Mouse (Mus musculus) inflammation-experienced regulatory T-cells, adult 6 months (primary cell): Measurements from ENCODE around the gene Slc48a1. TPM values are rescaled to one million over a fixed set of nuclear protein-coding genes. Genes with fewer than 3 reads are reported as not detected.

Source experiments
- ATAC-seq: one replicate; pipeline ENCODE4 v1.8.0; 2017
- polyA plus RNA-seq, 3 experiments: library from polyadenylated mRNA; unstranded; fragments of 100-300 nt; shearing (Covaris generic); gene quantifications; one replicate each; pipeline ENCODE4 v1.2.1; 2017

Slc48a1 gene
- 10 to 100 TPM; 30.1 to 34.1 (median 30.8) TPM for polyA plus RNA-seq

DNA sequence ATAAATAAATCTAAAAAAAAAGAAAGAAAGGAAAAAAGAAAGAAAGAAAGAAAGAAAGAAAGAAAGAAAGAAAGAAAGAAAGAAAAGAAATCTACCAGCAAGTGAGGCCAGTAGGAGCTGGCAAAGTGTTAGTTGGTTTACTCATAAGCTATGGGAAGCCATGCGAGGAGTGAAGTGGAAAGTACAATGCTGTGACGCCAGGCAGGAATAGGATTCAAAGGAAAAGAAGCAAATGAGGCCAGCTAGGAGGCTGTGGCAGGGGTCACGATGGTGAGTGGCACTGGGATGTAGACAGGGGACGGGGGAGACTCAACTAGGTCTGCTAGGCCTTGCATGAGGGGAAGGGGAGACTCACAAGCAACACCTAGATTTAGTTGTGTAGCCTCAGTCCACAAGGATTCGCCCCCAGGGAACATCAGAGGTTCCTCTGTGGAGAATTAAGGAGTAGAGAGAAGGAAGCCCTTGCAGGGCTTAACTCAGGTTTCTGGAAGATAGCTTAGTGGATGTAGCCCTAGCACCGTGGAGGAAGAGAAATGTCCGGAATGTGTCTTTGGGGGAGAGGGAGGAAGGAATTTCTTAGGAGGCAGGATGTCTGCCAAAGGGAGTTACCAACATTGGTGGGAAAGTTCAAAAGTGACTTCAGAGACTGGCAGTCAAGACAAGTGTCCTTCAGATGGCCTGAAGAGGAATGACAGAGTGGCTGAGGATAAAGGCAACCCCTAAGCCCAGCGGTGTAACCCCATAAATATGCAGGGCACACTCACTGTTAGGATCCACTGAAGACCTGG is at the start of gene Slc48a1:
Gene Slc48a1, plus strand, starts transcription at position 210 of the 788 bp plus-strand sequence.
- ATAC-seq = no peak

DNA sequence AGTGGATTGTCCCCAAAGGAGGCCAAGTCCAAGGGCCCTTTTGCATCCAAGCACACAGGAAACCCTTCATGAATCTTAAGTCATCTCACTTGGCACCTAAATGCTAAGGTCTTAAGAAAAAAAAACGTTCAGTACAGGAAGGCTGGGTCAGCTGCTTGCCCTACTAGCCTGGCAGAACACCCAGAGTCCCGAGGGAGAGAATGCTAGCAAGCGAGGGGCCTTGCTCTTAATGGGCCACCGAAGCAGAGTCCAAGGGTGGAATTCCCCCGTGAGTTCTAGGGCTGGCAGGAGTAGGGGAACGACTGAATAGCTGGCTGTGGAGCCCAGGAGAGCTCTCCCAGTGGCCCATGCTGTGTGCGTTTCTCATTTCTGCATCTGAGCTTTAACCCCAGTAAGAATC is 49.5 kb upstream of the Slc48a1 start:
- no peak for ATAC-seq

DNA sequence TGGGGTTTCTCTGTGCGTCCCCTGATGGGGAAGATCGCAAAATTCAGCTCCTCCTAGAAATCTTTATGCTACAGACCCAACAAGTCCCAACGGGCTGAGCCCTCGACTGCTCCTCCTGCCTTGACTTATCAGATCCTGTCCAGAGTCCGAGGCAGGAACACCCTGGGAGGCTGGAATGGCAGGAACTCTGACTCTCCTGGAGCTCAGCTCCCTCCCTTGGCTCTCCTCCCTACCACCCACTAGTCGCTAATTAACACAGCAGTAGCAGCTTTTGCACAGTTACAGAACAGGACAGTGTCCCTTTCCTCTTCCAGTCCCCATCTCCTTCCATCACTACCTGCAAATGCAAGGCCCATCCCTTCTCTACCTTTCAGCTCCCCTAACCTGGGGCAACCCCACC is 48.0 kb upstream of the Slc48a1 start:
- ATAC-seq = no peak

DNA sequence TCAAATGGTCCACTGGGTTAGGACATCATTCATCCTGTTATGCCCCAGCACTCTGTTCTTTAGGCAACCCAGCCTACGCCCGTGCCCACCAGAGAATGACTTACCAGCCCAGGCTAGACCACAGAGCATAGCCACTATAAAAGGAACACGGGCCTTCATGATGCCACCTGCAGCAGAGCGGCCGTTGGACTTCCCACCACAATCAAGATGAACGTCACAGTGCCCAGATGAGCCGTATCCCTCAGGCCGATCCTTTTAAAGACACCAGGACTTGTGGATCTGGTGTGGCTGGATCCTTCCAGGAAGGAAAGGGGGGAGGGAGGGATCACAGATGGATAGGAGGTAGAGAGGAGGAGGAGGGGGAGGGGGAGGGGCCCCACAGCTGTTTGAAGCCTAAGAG is 47.2 kb upstream of the Slc48a1 start, which contains the start of gene Endou:
Gene Endou, minus strand, starts transcription at position 229 of the 400 bp plus-strand sequence.
- no peak for ATAC-seq

DNA sequence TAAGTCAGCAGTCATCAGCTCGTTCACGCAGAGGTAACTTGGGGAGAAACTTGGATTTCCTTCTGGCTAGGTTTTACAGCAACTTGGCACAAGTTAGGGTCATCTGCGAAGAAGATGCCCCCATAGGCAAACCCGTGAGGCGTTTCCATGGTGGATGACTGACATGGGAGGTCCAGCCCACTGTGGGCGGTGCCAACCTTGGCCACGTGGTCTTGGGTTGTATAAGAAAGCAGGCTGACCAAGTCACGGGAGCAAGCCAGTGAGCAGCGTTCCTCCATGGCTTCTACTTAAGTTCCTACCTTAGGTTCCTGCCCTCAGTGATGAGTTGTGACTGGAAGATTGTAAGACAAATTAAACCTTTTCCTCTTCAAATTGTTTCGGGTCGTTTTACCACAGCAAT is 46.3 kb upstream of the Slc48a1 start:
- no peak for ATAC-seq

DNA sequence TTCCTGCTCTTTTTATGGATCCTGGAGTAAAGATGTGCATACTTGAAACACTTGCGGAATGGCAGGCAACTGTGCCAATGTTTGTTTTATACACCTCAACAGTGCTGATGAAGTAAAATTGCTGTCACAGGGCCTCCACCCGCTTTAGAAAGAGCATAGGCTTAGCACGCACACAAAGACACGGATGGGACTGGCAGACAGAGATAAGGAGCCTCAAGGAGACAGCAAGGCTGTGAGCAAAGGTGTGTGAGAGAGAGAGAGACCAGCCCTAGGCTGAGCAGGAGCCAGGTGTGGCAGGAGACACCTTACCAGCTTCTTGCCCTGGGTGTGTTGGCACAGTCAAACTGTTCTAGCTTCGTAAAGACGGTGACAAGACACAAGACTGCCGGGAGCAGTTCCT is 39.4 kb upstream of the Slc48a1 start:
- no peak for ATAC-seq

DNA sequence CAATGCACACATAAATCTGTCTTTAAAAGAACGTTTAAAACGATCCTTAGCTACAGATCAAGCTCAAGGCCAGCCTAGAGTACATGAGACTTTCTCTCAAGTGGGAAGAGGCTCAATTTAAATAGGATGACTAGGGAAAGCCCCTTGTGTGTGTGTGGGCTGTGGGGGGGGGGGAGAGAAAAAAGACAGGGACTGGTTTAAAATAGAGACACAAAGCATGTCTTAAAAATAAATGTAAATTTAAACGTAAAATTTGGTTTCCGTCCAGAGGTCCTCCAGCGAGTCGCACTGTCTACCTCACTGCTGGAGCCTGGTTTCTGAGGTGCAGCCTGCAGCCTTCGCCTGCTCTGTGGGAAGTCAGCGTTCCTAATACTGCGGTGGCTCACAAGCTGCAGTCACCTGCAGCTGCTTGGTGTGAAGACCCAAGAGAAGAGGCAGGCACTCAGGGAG is 38.0 kb upstream of the Slc48a1 start:
- ATAC-seq = no peak

DNA sequence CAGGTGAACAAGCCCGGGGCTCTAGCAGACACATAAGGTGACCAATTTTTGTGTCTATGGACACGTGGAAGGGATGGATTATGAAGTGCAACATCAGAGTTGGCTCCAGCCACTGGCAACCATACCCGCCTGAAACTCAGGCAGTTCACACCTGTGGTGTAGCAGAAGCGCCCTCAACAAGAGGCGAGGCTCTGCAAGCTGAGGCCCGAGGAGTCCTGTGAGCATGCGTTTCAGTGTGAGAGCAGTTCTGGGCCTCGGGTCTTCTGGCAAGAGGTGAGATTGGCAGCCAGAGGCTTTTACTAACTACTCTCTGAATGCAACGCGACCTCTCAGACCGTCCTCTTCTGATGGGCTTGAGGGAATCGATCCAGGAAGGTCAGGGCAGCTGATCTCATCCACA is 36.7 kb upstream of the Slc48a1 start:
- no peak for ATAC-seq

DNA sequence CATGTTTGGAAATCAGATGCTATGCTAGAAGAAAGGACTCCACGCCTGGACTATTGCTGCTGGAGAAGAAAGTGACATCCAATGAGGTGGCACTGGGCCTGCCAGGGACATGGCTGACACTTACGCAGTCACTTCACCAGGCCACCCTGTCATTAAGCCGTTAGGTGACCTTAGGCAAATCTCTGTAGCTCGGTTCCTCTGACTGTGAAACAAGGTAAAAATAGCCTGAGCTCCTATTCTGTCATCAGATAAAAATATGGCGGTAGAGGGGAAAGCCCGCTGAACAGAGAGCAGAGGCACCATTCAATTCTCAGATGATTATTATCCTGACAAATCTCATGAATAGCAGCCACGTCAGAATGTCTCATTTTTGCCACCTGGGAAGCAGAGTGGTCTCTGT is 36.2 kb upstream of the Slc48a1 start:
- ATAC-seq = no peak

DNA sequence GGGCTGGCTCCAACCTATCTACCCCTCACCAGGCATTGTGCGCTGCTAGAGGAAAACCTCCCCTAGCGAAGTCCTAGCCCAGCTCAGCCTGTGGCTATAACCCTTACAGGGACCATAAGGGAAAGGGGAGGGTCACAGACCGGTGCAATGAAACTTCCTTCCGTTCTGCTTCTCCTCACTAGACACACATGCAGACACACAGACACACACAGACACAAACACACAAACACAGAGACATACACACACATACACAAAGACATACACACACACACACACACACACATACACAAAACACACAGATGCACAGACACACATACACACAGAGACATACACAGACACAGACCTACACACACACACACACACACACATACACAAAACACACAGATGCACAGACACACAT is 35.7 kb upstream of the Slc48a1 start:
- ATAC-seq = no peak

DNA sequence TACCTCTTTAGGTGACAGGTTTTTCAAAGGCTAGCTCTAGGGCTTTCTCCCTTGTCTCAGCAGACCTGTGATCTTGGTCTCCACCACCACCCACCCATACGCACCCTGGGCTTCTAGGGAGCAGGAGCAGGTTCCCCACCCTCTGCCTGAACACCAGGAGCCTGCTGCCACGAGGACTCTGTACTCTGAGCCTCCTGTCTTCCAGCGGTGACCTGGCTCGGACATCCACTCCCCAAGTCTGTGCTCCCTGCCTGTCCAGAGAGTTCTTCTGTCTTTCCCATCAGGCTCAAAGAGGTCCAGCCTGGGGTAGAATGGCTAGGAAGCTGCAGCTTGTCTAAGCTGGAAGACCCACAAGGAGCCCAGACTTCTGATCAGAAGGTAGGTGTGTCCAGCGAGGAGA is 35.1 kb upstream of the Slc48a1 start:
- ATAC-seq = no peak

DNA sequence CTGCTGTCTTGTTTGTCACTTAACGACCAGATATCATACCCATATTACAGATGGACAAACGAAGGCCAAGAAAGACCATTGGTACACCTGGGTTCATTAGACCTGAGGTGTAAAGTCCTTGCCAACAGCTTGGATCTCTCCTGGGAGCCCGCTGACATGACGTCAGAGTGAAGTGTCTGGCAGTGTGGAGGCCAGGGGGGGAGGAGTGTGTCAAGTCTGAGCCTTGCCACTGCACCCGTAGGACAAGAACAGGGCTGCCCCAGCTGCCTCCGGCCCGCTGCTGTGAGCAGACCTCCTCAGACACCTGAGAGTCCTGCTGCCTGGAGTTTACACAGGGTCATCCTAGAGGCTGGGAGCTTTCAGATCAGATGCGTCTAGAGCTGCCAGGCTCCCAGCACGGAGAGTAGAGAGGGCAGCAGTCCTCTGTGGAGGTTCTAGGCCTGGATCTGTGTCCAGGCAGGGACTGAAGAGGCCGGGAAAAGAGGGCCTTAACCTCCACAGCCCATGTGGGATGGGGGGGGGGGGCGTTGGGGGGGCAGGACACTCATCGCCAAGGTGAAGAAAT is 34.3 kb upstream of the Slc48a1 start:
- ATAC-seq = no peak

DNA sequence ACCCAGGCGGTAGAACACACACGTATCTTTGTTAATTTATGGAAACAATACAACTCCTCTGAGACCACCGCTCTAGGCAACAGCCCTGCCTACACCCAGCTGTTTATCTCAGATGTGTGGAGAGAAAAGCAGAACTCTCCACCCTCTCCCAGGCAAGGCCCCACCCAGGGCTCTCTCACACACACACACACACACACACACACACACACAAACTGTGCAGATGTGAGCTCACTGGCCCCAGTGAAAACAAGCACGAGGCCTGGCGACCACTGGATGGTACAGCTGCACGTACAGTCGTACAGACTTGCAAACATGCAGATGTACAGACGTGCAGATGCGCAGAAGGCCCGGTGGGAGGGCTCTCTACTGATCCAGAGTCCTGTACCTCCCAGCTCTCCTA is 33.4 kb upstream of the Slc48a1 start:
- ATAC-seq = no peak

DNA sequence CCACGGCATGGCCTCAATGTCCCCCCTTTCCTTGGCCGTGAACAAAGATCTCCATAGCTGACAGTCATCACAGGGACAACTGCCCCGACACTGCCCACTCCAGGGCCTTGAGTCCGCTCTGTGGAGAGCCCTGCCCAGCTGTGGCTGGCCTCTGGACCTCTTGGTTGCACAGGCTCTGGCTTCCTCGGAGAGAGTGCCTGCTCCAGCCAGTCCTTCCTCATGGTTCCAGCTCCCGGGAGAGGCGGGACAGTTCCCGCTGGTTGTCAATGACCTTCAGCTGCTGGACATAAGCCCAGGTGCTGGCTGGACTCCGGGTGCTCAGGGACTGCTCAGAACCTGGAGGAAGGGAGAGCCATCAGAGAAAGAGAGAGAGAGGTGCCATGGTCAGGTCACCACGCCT is 33.0 kb upstream of the Slc48a1 start:
- ATAC-seq = no peak

DNA sequence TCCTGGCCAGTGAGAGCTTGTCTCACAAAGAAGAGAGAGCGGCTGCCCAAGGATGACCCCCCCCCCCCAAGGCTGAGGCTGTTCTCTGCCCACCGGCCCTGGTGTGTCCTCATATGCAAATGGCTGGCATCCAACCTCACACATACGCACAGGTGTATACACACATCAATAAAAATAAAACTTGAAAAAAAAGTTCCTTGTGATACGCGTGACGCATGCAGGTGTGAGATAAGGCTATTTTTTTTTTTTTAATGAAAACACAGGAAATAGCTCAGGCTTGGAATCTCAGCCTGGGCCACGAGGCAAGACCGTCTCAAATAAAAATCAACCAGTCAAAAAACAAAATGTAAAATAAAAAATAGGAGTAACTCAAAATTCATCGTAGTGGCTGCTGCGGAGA is 32.0 kb upstream of the Slc48a1 start:
- no peak for ATAC-seq

DNA sequence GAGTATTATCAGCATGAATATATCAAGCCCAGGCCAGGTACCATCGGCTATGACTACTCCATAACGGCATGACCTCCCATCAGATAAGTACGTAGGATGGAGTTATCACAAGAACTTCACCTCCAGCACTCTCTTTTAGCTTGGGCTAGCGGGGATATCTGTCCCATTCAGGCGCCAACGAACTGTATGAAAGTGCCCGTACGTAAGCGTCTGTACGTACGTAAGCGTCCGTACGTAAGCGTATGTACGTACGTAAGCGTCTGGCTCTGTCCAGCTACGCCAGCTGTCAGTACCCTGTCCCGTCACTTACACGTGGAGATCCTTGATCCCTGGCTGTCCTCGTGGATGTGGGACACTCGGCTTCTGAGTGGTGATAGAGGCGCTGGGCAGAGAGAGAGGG is 31.6 kb upstream of the Slc48a1 start:
- no peak for ATAC-seq

DNA sequence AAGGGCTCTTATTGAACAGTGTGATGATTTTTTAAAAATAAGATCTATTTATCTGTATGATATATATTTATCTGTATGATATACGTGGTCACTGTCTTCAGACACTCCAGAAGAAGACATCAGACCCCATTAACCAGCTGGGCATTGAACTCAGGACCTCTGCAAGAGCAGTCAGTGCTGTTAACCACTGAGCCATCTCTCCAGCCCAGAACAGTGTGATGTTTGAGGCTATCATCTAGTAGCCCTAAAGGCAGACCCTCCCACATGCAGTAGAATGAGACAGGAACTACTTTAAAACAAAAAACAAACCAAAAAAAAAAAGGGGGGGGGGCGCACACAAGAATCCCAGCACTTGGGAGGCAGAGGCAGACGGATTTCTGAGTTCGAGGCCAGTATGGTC is 30.8 kb upstream of the Slc48a1 start:
- no peak for ATAC-seq

DNA sequence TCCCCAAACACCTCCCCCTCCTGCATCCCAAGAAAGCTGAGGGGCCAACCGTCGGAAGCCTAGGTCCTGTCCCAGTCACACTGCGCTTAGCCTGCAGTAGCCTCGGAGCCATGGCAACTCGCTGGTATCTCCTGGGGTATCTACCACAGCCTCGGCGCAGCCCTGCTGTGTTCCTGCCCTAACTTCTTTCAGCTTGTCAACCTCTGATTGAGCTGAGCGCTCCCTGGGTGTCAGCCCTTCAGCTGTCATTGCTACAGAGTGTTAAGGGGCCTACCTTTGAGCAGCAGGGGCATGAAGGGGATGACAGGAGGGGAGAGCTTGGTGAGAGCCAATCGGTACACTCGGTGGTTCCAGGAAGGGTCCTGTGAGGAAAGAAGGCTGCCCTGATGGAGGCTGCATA is 30.0 kb upstream of the Slc48a1 start:
- ATAC-seq = no peak

DNA sequence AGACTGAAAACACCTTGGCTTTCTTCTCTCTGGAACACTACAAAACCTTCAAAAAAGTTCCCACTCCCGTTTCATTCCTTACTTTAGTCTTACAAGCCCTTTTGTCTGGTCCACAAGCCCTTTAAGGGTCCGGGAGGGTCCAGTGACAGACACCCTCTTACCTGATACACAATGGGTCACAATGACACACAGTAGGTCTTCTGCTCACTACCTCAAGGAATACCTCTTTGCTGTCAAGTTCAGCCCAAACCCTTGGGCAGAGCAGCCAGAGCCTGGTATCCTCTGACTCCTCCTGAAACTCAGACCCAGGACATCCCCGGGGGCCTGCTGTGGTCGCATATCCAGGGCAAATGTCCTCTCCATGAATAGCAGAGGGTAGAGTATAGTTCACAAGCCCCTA is 29.4 kb upstream of the Slc48a1 start:
- no peak for ATAC-seq

DNA sequence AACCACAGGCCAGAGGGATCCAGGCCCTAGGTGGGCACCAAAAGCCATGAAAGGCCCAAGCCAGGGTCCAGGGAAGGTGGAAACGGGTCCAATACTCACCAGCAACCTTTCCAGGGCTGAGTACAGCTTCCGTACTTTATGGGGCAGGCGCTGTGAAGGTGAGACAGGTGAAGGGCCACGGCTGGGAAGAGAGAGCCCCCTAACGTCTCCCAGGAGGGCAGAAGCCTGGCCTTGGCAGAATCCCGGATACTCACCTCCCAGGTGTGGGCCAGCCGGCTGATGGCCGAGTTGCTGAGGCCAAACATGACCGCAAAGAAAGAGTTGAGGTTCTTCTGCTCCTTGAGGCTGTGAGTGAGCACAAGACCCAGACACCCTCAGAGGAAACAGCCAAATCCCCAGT is 28.9 kb upstream of the Slc48a1 start:
- no peak for ATAC-seq

DNA sequence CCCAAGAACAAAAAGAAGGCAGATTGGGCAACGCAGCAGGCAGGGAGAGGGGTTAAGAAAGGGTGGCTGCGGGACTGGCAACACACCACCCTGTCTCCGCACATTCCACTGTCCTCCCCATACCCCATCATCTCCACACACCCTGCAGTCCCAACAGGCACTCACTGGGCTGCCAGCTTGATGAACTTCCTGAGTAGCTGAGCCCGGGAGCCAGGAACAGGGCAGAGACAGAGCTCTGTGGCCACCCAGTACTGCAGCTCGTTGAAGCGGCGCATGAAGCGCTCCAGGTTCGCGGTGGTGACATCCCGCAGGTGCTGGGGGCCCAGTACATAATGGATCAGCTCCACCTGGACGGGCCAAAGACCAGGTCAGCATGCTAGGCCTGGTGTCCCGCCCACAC is 28.5 kb upstream of the Slc48a1 start:
- no peak for ATAC-seq

DNA sequence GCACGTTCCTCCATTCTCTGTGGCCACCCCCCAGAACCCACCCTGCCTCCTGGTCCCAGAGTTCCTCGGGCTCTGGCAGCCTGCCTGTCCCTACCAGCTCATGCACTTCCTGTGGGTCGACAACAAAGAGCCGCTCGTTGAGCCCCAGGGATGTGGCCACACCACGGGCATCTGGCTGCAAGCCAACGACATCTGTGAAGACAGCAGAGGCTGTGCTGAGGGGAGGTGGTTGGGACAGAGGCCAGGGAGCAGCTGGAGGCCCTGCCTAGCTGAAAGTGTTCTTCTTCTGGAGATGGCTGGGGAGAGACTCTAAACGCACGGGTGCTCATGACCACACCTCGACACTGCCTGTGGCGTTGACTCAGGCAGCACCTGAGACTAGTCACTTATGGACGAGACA is 27.6 kb upstream of the Slc48a1 start:
- ATAC-seq = no peak

DNA sequence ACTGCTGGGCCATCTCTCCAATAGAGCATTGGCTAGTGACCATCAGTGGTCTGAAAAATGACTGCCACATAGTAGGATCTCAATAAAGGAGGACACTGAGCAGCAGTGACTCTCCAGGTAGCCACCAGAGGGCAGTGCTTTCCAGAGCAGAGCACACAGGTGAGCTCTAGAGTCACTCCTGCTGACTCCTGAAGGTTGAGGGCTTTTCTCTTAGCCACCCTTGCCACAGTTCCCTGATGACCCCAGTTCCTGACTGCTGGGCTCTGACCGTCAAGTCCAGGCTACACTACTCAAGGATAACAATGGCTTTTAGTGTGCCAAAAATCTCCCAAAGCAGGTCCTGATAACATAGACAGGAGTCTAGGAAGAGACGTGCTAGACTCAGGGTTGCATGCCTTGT is 26.6 kb upstream of the Slc48a1 start:
- no peak for ATAC-seq

DNA sequence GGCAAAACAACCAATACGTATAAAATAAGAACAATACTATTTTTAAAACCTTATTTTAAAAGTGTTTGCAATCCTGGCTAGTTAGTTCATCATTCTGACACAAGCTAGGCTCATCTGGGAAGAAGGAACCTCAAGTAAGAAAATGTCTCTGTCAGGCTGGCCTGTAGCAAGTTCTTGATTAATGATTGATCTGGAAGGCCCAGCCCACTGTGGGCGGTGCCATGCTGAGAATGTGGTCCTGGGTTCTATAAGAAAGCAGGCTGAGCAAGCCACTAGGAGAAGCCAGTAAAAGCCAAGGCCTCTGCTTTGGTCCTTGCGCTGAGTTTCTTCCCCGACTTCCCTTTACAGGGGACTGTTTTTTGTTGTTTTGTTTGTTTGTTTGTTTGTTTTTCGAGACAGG is 25.8 kb upstream of the Slc48a1 start:
- ATAC-seq = no peak

DNA sequence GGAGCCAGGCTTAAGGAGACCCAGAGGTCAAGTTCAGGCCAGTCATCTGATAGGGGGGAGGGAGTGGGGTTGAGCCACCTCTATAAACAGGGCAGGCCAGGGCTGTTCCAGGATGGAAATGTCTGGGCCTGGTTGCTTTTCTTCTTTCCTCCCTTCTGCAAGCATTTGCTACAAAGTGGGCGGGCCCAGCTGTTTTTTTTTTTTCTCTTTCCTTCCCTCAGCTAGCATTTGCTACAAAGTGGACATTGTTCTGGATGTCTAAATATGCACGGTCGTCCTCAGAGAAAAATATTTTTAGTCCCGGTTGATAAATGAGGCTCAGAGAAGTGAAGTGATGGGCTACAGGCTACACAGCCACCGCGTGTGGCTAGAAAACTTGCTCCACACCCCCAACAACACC is 23.8 kb upstream of the Slc48a1 start:
- ATAC-seq = no peak
